Mouse (Mus musculus) cerebellum, adult 2 months (tissue): ENCODE data around the gene Dok7.

Experiments
- CTCF ChIP-seq: fragments of 200-500 bp; IDR thresholded peaks from 2 replicates; pipeline ENCODE4 v1.5.1; 2011; ENCODE audit warnings: low read depth, mild to moderate bottlenecking, control low read depth, low read length, moderate library complexity, borderline replicate concordance; ENCODE audit not compliant: insufficient read depth
- POLR2A ChIP-seq: fragments of 200-500 bp; IDR thresholded peaks from 2 replicates; pipeline ENCODE4 v1.6.1; 2011; ENCODE audit warnings: low read length, control low read depth, borderline replicate concordance; ENCODE audit not compliant: insufficient read depth

DNA sequence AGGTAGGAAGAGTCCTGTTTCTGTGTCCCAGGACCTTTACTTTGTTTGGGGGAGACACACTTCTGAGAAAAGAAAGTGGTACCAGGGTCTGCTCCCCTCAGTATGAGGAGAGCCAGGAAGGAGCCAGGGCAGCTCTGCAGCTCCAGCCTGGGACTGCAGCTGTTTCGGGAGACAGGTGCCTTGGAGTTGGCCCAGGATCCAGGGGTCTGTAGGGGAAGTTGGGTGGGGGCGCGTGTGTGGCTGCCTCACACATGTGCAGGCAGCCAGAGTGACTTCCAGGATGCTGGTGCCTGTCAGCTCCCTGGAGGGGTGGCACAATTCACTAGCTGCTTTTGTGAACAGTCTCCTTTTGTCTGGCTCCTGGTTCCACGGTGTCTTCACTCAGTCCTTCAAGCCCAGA is 1.0 kb downstream of the Dok7 start:
- TF ChIP-seq CTCF (no peak), POLR2A (no peak)
